Mouse (Mus musculus) kidney, embryonic 16.5 days (tissue): ENCODE measurements around the gene Rnf43. TPM values are rescaled to one million over a fixed set of nuclear protein-coding genes. Genes with fewer than 3 reads are reported as not detected.

Source experiments
- ATAC-seq: fragments of 200-750 bp; cut with Nextera tagmentation; 2 replicates; pipeline ENCODE4 v1.8.0; 2017; ENCODE audit warnings: moderate TSS enrichment; ENCODE audit not compliant: low FRiP score, low TSS enrichment
- H3K27ac ChIP-seq: fragments of 300-500 bp; sonication (generic); 2 replicates; pipeline ENCODE4 v1.5.1; 2014; ENCODE audit warnings: low read length
- H3K27me3 ChIP-seq: fragments of 300-500 bp; sonication (generic); 2 replicates; pipeline ENCODE4 v1.6.1; 2014; ENCODE audit warnings: low read length, control low read depth, mixed read lengths; ENCODE audit not compliant: insufficient read depth
- H3K36me3 ChIP-seq: fragments of 300-500 bp; sonication (generic); 2 replicates; pipeline ENCODE4 v1.6.1; 2014; ENCODE audit warnings: low read length, control low read depth, mixed read lengths; ENCODE audit not compliant: insufficient read depth
- H3K4me1 ChIP-seq: fragments of 300-500 bp; sonication (generic); 2 replicates; pipeline ENCODE4 v1.6.1; 2014; ENCODE audit warnings: low read length, control low read depth, mixed read lengths; ENCODE audit not compliant: insufficient read depth
- H3K4me2 ChIP-seq: fragments of 300-500 bp; sonication (generic); replicated peaks from 2 replicates; pipeline ENCODE4 v1.6.1; 2014; ENCODE audit warnings: low read depth, low read length
- H3K4me3 ChIP-seq: fragments of 300-500 bp; sonication (generic); 2 replicates; pipeline ENCODE4 v1.5.1; 2014; ENCODE audit warnings: mild to moderate bottlenecking, low read length
- H3K9ac ChIP-seq: fragments of 300-500 bp; sonication (generic); replicated peaks from 2 replicates; pipeline ENCODE4 v1.6.1; 2014; ENCODE audit warnings: low read length
- H3K9me3 ChIP-seq: fragments of 300-500 bp; sonication (generic); 2 replicates; pipeline ENCODE4 v1.6.1; 2016; ENCODE audit warnings: low read length, control low read depth
- WGBS: fragments of 180-500 bp; shearing (Covaris S2); extraction: QIAGEN DNeasy Blood & Tissue Kit; methylation state at CpG from one replicate; pipeline ENCODE4 v1.1.7; 2014; 5-methylcytosine and 5-hydroxymethylcytosine counted together
- polyA plus RNA-seq: library from polyadenylated mRNA; unstranded; fragments of >200 nt; fragmentation: Nextera tagmentation; extraction: Ambion mirVana; gene quantifications from 2 replicates; pipeline ENCODE4 v1.2.1, GENCODE M21; 2015

Gene Rnf43
- polyA plus RNA-seq, 1 experiment from 2014 or later = 7.2 TPM

GRCm38 (mm10) chr11:87748132-87749119 is 85.9 kb downstream of the Rnf43 start:
- Histone ChIP-seq H3K4me2 (peak overlapping the region; percentile 37), H3K36me3 (peaks cover 16% of the 10 kb centered on the region), H3K4me3 (no peak overlapping the region), H3K27me3 (no peaks in the 10 kb centered on the region), H3K4me1 (peaks cover 12% of the 10 kb centered on the region), H3K9ac (peak overlapping the region; percentile 37; the same call in 1 of the 2 replicates), H3K27ac (peak overlapping the region; percentile 56), H3K9me3 (no peaks in the 10 kb centered on the region)
- 31% methylated on average over 19 of the region's 19 CpGs for WGBS
- ATAC-seq = peak; percentile 37; the same call in 1 of the 2 replicates

GRCm38 (mm10) chr11:87749192-87750042 is 86.9 kb downstream of the Rnf43 start:
- peak overlapping the region; percentile 37; the same call in 1 of the 2 replicates for H3K4me2 ChIP-seq
- 25% methylated on average over 18 of the region's 18 CpGs for WGBS
- H3K9me3 ChIP-seq = no peaks in the 10 kb centered on the region
- H3K4me3 ChIP-seq = no peak overlapping the region
- H3K27me3 ChIP-seq = no peaks in the 10 kb centered on the region
- peak; percentile 88 for ATAC-seq
- peak overlapping the region; percentile 56 for H3K27ac ChIP-seq
- peaks cover 12% of the 10 kb centered on the region for H3K4me1 ChIP-seq
- H3K9ac ChIP-seq = peak overlapping the region; percentile 37; the same call in 1 of the 2 replicates
- peaks cover 6% of the 10 kb centered on the region for H3K36me3 ChIP-seq

- Histone ChIP-seq H3K27me3 (no peaks in the 10 kb centered on the region), H3K4me3 (no peak overlapping the region), H3K9ac (no peak overlapping the region), H3K36me3 (no peaks in the 10 kb centered on the region; the same call in 1 of the 2 replicates), H3K27ac (peak overlapping the region; percentile 47; the same call in 1 of the 2 replicates), H3K4me1 (peaks cover 12% of the 10 kb centered on the region), H3K4me2 (no peak overlapping the region), H3K9me3 (no peaks in the 10 kb centered on the region)
- no peak for ATAC-seq
- WGBS = 75% methylated on average over 11 of the region's 11 CpGs
Observed at GRCm38 (mm10) chr11:87750043-87750421, 87.5 kb downstream of the Rnf43 start.

- Histone ChIP-seq H3K4me2 (no peak overlapping the region), H3K27me3 (no peaks in the 10 kb centered on the region), H3K9me3 (no peaks in the 10 kb centered on the region), H3K9ac (no peak overlapping the region), H3K4me1 (peaks cover 12% of the 10 kb centered on the region), H3K27ac (no peak overlapping the region), H3K4me3 (no peak overlapping the region), H3K36me3 (no peaks in the 10 kb centered on the region; the same call in 1 of the 2 replicates)
- ATAC-seq = no peak
- WGBS = 71% methylated on average over 3 of the region's 3 CpGs
Observed at GRCm38 (mm10) chr11:87750521-87750920, 88.0 kb downstream of the Rnf43 start.

GRCm38 (mm10) chr11:87751031-87751430 is 88.5 kb downstream of the Rnf43 start:
- Histone ChIP-seq H3K27ac (no peak overlapping the region), H3K36me3 (no peaks in the 10 kb centered on the region), H3K4me3 (no peak overlapping the region), H3K9ac (no peak overlapping the region), H3K9me3 (no peaks in the 10 kb centered on the region), H3K4me1 (peaks cover 12% of the 10 kb centered on the region), H3K27me3 (no peaks in the 10 kb centered on the region), H3K4me2 (no peak overlapping the region)
- WGBS = 85% methylated on average over 8 of the region's 8 CpGs
- ATAC-seq = no peak

GRCm38 (mm10) chr11:87751491-87751966 is 89.0 kb downstream of the Rnf43 start:
- Histone ChIP-seq H3K9ac (no peak overlapping the region), H3K4me2 (no peak overlapping the region), H3K9me3 (no peaks in the 10 kb centered on the region), H3K36me3 (no peaks in the 10 kb centered on the region), H3K4me1 (peaks cover 12% of the 10 kb centered on the region), H3K27ac (no peak overlapping the region), H3K27me3 (no peaks in the 10 kb centered on the region), H3K4me3 (no peak overlapping the region)
- 69% methylated on average over 4 of the region's 4 CpGs for WGBS
- ATAC-seq = no peak

GRCm38 (mm10) chr11:87752307-87752706 is 89.8 kb downstream of the Rnf43 start:
- Histone ChIP-seq H3K27ac (no peak overlapping the region), H3K36me3 (no peaks in the 10 kb centered on the region), H3K9ac (no peak overlapping the region), H3K4me1 (peaks cover 12% of the 10 kb centered on the region), H3K4me2 (no peak overlapping the region), H3K9me3 (no peaks in the 10 kb centered on the region), H3K4me3 (no peak overlapping the region), H3K27me3 (no peaks in the 10 kb centered on the region)
- no peak for ATAC-seq
- 86% methylated on average over 1 of the region's 1 CpGs for WGBS

GRCm38 (mm10) chr11:87753255-87753654 is 90.7 kb downstream of the Rnf43 start:
- Histone ChIP-seq H3K4me2 (no peak overlapping the region), H3K9ac (no peak overlapping the region), H3K27ac (no peak overlapping the region), H3K4me3 (no peak overlapping the region), H3K9me3 (no peaks in the 10 kb centered on the region), H3K4me1 (peaks cover 12% of the 10 kb centered on the region), H3K27me3 (no peaks in the 10 kb centered on the region), H3K36me3 (no peaks in the 10 kb centered on the region)
- WGBS = 80% methylated on average over 8 of the region's 8 CpGs
- no peak for ATAC-seq

- Histone ChIP-seq H3K9ac (no peak overlapping the region), H3K27ac (no peak overlapping the region), H3K4me3 (no peak overlapping the region), H3K27me3 (no peaks in the 10 kb centered on the region), H3K4me2 (no peak overlapping the region), H3K4me1 (peaks cover 9% of the 10 kb centered on the region), H3K36me3 (no peaks in the 10 kb centered on the region), H3K9me3 (no peaks in the 10 kb centered on the region)
- no peak for ATAC-seq
- 77% methylated on average over 5 of the region's 5 CpGs for WGBS
Observed at GRCm38 (mm10) chr11:87753891-87754501, 91.5 kb downstream of the Rnf43 start.
